Mouse (Mus musculus) thymus, adult 2 months (tissue): ENCODE data around the gene Crb1. TPM values are rescaled to one million over a fixed set of nuclear protein-coding genes. Genes with fewer than 3 reads are reported as not detected.

Source experiments
- DNase-seq: peaks from one replicate; pipeline ENCODE4 v3.0.0; 2021
- H3K27ac ChIP-seq: fragments of 200-500 bp; 2 replicates; pipeline ENCODE4 v1.5.1; 2012; ENCODE audit warnings: low read length, control low read depth; ENCODE audit not compliant: control insufficient read depth, insufficient read depth
- H3K27me3 ChIP-seq: fragments of 200-500 bp; 2 replicates; pipeline ENCODE4 v1.6.1; 2012; ENCODE audit warnings: mild to moderate bottlenecking, low read length, moderate library complexity, mixed read lengths; ENCODE audit not compliant: control insufficient read depth, insufficient read depth
- H3K36me3 ChIP-seq: fragments of 200-500 bp; 2 replicates; pipeline ENCODE4 v1.6.1; 2012; ENCODE audit warnings: mild to moderate bottlenecking, low read length, moderate library complexity; ENCODE audit not compliant: control insufficient read depth, insufficient read depth
- H3K4me1 ChIP-seq: fragments of 200-500 bp; replicated peaks from 2 replicates; pipeline ENCODE4 v1.6.1; 2012; ENCODE audit warnings: low read length; ENCODE audit not compliant: control insufficient read depth, insufficient read depth
- H3K4me3 ChIP-seq: fragments of 200-500 bp; 2 replicates; pipeline ENCODE4 v1.5.1; 2012; ENCODE audit warnings: mild to moderate bottlenecking, low read length, control low read depth, moderate library complexity; ENCODE audit not compliant: control insufficient read depth, insufficient read depth
- CTCF ChIP-seq: fragments of 200-500 bp; IDR thresholded peaks from 2 replicates; pipeline ENCODE4 v1.5.1; 2012; ENCODE audit warnings: mild to moderate bottlenecking, control low read depth, low read length, moderate library complexity, borderline replicate concordance; ENCODE audit not compliant: control insufficient read depth, poor library complexity, insufficient read depth; ENCODE audit errors: extremely low read depth
- POLR2A ChIP-seq: fragments of 200-500 bp; IDR thresholded peaks from 2 replicates; pipeline ENCODE4 v1.6.1; 2012; ENCODE audit warnings: mild to moderate bottlenecking, low read length, control low read depth, moderate library complexity; ENCODE audit not compliant: control insufficient read depth, poor library complexity, insufficient read depth; ENCODE audit errors: extremely low read depth
- WGBS: fragments of 180-500 bp; shearing (Covaris S2); methylation state at CpG from one replicate; pipeline ENCODE4 v1.1.7; 2018; 5-methylcytosine and 5-hydroxymethylcytosine counted together
- polyA plus RNA-seq: library from polyadenylated mRNA; depleted of rRNA; stranded (reverse); fragments of >200 nt; gene quantifications from 2 replicates; pipeline ENCODE4 v1.2.3, GENCODE M21; 2012

Gene Crb1
- polyA plus RNA-seq, 1 experiment = 0.03 TPM

GRCm38 (mm10) chr1:139180481-139181149, 196.3 kb downstream of the Crb1 start:
- 72% methylated on average over 6 of the region's 6 CpGs for WGBS
- no peaks in the 10 kb centered on the region for H3K27me3 ChIP-seq
- no peak for TF ChIP-seq POLR2A
- TF ChIP-seq CTCF = no peak

GRCm38 (mm10) chr1:139179707-139180106, 197.2 kb downstream of the Crb1 start:
- Histone ChIP-seq H3K4me3 (no peak overlapping the region), H3K27me3 (no peaks in the 10 kb centered on the region), H3K36me3 (no peaks in the 10 kb centered on the region), H3K27ac (no peak overlapping the region), H3K4me1 (no peaks in the 10 kb centered on the region)
- 88% methylated on average over 1 of the region's 1 CpGs for WGBS
- DNase-seq = no peak
- TF ChIP-seq CTCF (no peak), POLR2A (no peak)

More at GRCm38 (mm10) chr1:139180481-139181149, 196.3 kb downstream of the Crb1 start:
- no peak overlapping the region for H3K27ac ChIP-seq
- peak; percentile 33 for DNase-seq
- no peaks in the 10 kb centered on the region for H3K36me3 ChIP-seq
- H3K4me3 ChIP-seq = no peak overlapping the region
- no peaks in the 10 kb centered on the region for H3K4me1 ChIP-seq

GRCm38 (mm10) chr1:139174058-139174832, 202.7 kb downstream of the Crb1 start:
- WGBS = 94% methylated on average over 3 of the region's 3 CpGs
- no peaks in the 10 kb centered on the region for H3K27me3 ChIP-seq
- no peak overlapping the region for H3K27ac ChIP-seq
- TF ChIP-seq CTCF = no peak
- no peak for TF ChIP-seq POLR2A
- H3K4me1 ChIP-seq = no peaks in the 10 kb centered on the region
- no peak overlapping the region for H3K4me3 ChIP-seq
- no peak for DNase-seq
- peaks cover 13% of the 10 kb centered on the region for H3K36me3 ChIP-seq

GRCm38 (mm10) chr1:139162814-139163213, 214.1 kb downstream of the Crb1 start:
- no peaks in the 10 kb centered on the region for H3K36me3 ChIP-seq
- H3K4me3 ChIP-seq = no peak overlapping the region
- H3K4me1 ChIP-seq = no peaks in the 10 kb centered on the region
- 74% methylated on average over 5 of the region's 5 CpGs for WGBS
- no peaks in the 10 kb centered on the region for H3K27me3 ChIP-seq
- no peak overlapping the region for H3K27ac ChIP-seq
- TF ChIP-seq POLR2A = no peak
- no peak for TF ChIP-seq CTCF
- DNase-seq = peak; percentile 13

GRCm38 (mm10) chr1:139161619-139162018, 215.3 kb downstream of the Crb1 start:
- WGBS = 87% methylated on average over 3 of the region's 3 CpGs
- TF ChIP-seq POLR2A = no peak
- no peak for TF ChIP-seq CTCF
- Histone ChIP-seq H3K4me3 (no peak overlapping the region), H3K27ac (no peak overlapping the region), H3K36me3 (no peaks in the 10 kb centered on the region), H3K4me1 (no peaks in the 10 kb centered on the region), H3K27me3 (no peaks in the 10 kb centered on the region)
- DNase-seq = no peak

- Histone ChIP-seq H3K36me3 (no peaks in the 10 kb centered on the region), H3K4me3 (no peak overlapping the region), H3K4me1 (no peaks in the 10 kb centered on the region), H3K27me3 (no peaks in the 10 kb centered on the region), H3K27ac (no peak overlapping the region)
- TF ChIP-seq CTCF = no peak
- TF ChIP-seq POLR2A = no peak
- no peak for DNase-seq
- WGBS = 39% methylated on average over 3 of the region's 3 CpGs
Observed at GRCm38 (mm10) chr1:139156397-139156796, 220.5 kb downstream of the Crb1 start.
